Mouse (Mus musculus) T-cell, adult 66 days (primary cell): ENCODE measurements around the gene Ganab. TPM values are rescaled to one million over a fixed set of nuclear protein-coding genes. Genes with fewer than 3 reads are reported as not detected.

ENCODE experiments used
- total RNA-seq, 2 experiments: library from RNA; stranded (reverse); gene quantifications; 3 replicates in 1 of 2; 4 replicates in 1 of 2; pipeline ENCODE4 v1.2.4; 2023

Ganab gene
- total RNA-seq: 100 to 1,000 TPM; 161 to 162 TPM

GRCm38 (mm10) chr19:8897865-8898495 lies at the start of gene Ganab:
TSS of gene Ganab (plus strand) at chr19:8898071.

GRCm38 (mm10) chr19:8850402-8850901 lies 47.4 kb upstream of the Ganab start, which contains the start of gene Lrrn4cl:
TSS of gene Lrrn4cl (plus strand) at chr19:8850768.

GRCm38 (mm10) chr19:8871267-8872186 lies 26.3 kb upstream of the Ganab start, which contains the start of gene Ubxn1:
TSS of gene Ubxn1 (plus strand) at chr19:8871496.

GRCm38 (mm10) chr19:8880311-8881033 lies 17.4 kb upstream of the Ganab start, which contains the start of gene Uqcc3:
TSS of gene Uqcc3 (minus strand) at chr19:8880923.

GRCm38 (mm10) chr19:8883616-8884015 lies 14.3 kb upstream of the Ganab start, which contains the start of the genes Lbhd1 and Gm49403:
TSS of gene Lbhd1 (plus strand) at chr19:8883732.
TSS of gene Gm49403 (plus strand) at chr19:8883930.

GRCm38 (mm10) chr19:8888511-8889385 lies 9.1 kb upstream of the Ganab start, which contains the start of the genes 1810009A15Rik and Gm49416:
TSS of gene 1810009A15Rik (plus strand) at chr19:8888853.
TSS of gene Gm49416 (plus strand) at chr19:8888926.

GRCm38 (mm10) chr19:8892829-8893766 lies 4.8 kb upstream of the Ganab start, which contains the start of gene Ints5:
TSS of gene Ints5 (plus strand) at chr19:8893005.

GRCm38 (mm10) chr19:8920073-8920736 lies 22.3 kb downstream of the Ganab start, which contains the start of gene B3gat3:
TSS of gene B3gat3 (plus strand) at chr19:8920374.

GRCm38 (mm10) chr19:8929224-8930088 lies 31.6 kb downstream of the Ganab start, which contains the start of the genes Rom1 and Eml3:
TSS of gene Rom1 (minus strand) at chr19:8929356.
TSS of gene Eml3 (plus strand) at chr19:8929552.

GRCm38 (mm10) chr19:8941515-8942217 lies 43.8 kb downstream of the Ganab start, which contains the start of gene Mta2:
TSS of gene Mta2 (plus strand) at chr19:8941875.

GRCm38 (mm10) chr19:8953135-8954039 lies 55.5 kb downstream of the Ganab start, which contains the start of gene Tut1:
TSS of gene Tut1 (plus strand) at chr19:8953847.

Other genes starting within 250 kb of the Ganab start
- gene Chrm1, start 234.3 kb upstream of the Ganab start, total RNA-seq: not detected
- 100 to 1,000 TPM; 186 to 208 TPM for gene Slc3a2, start 174.7 kb upstream of the Ganab start, total RNA-seq
- 10 to 100 TPM; 87.5 to 97.1 TPM for gene Wdr74, start 162.2 kb upstream of the Ganab start, total RNA-seq
- gene 1700092M07Rik, start 157.4 kb upstream of the Ganab start, total RNA-seq: 10 to 100 TPM; 11.8 to 13.2 TPM
- gene Stx5a, start 156.7 kb upstream of the Ganab start, total RNA-seq: 100 to 1,000 TPM; 226 to 241 TPM
- 100 to 1,000 TPM; 459 to 471 TPM for gene Nxf1, start 141.0 kb upstream of the Ganab start, total RNA-seq
- 10 to 100 TPM; 46.9 to 48.0 TPM for gene Tmem223, start 127.1 kb upstream of the Ganab start, total RNA-seq
- gene Tmem179b, start 123.6 kb upstream of the Ganab start, total RNA-seq: 10 to 100 TPM; 66.4 to 71.6 TPM
- gene Taf6l, start 111.7 kb upstream of the Ganab start, total RNA-seq: 10 to 100 TPM; 13.8 to 17.4 TPM
- gene Polr2g, start 99.5 kb upstream of the Ganab start, total RNA-seq: 10 to 100 TPM; 60.3 to 66.7 TPM
- 1 to 10 TPM in 1 of 2 experiments, under 1 TPM in 1; 0.99 to 1.1 TPM for gene Zbtb3, start 95.5 kb upstream of the Ganab start, total RNA-seq
- gene Ttc9c, start 78.7 kb upstream of the Ganab start, total RNA-seq: 10 to 100 TPM; 30.4 to 30.6 TPM
- gene Hnrnpul2, start 78.1 kb upstream of the Ganab start, total RNA-seq: 100 to 1,000 TPM; 105 to 110 TPM
- 10 to 100 TPM in 1 of 2 experiments, 1 to 10 TPM in 1; 2.4 to 17.5 TPM for gene AC129217.1, start 68.3 kb upstream of the Ganab start, total RNA-seq
- gene Bscl2, start 60.6 kb upstream of the Ganab start, total RNA-seq: 10 to 100 TPM; 39.2 to 44.0 TPM
- gene Gng3, start 58.9 kb upstream of the Ganab start, total RNA-seq: not detected
- gene Lrrn4cl, start 47.3 kb upstream of the Ganab start, total RNA-seq: 1 to 10 TPM in 1 of 2 experiments, under 1 TPM in 1; 0.96 to 1.5 TPM
- 100 to 1,000 TPM; 115 to 121 TPM for gene Ubxn1, start 26.6 kb upstream of the Ganab start, total RNA-seq
- 10 to 100 TPM; 33.0 to 39.5 TPM for gene Uqcc3, start 17.1 kb upstream of the Ganab start, total RNA-seq
- gene Lbhd1, start 14.3 kb upstream of the Ganab start, total RNA-seq: 10 to 100 TPM; 13.4 to 24.7 TPM
- gene Gm49403, start 14.1 kb upstream of the Ganab start, total RNA-seq: not detected
- 10 to 100 TPM; 20.3 to 25.8 TPM for gene 1810009A15Rik, start 9.2 kb upstream of the Ganab start, total RNA-seq
- 1 to 10 TPM; 1.9 to 4.8 TPM for gene Gm49416, start 9.1 kb upstream of the Ganab start, total RNA-seq
- 10 to 100 TPM; 23.9 to 26.9 TPM for gene Ints5, start 5.1 kb upstream of the Ganab start, total RNA-seq
- gene B3gat3, start 22.3 kb downstream of the Ganab start, total RNA-seq: 10 to 100 TPM; 57.0 to 61.4 TPM
- 1 to 10 TPM; 5.8 to 6.1 TPM for gene Rom1, start 31.3 kb downstream of the Ganab start, total RNA-seq
- gene Eml3, start 31.5 kb downstream of the Ganab start, total RNA-seq: 10 to 100 TPM; 91.2 to 97.8 TPM
- gene Mta2, start 43.8 kb downstream of the Ganab start, total RNA-seq: 100 to 1,000 TPM; 206 to 212 TPM
- gene Tut1, start 55.8 kb downstream of the Ganab start, total RNA-seq: 10 to 100 TPM; 31.6 to 34.9 TPM
- gene Eef1g, start 69.0 kb downstream of the Ganab start, total RNA-seq: 100 to 1,000 TPM; 615 to 678 TPM
- 100 to 1,000 TPM; 113 to 135 TPM for gene Ahnak, start 91.2 kb downstream of the Ganab start, total RNA-seq
- not detected for gene Scgb1a1, start 189.9 kb downstream of the Ganab start, total RNA-seq
- gene Asrgl1, start 237.6 kb downstream of the Ganab start, total RNA-seq: 10 to 100 TPM; 12.4 to 13.2 TPM